Mouse (Mus musculus) adrenal gland (tissue): ENCODE data around the gene Spc24.
"Not testable (repeated sequence)": the region's sequence is repeated elsewhere in the genome, so short reads cannot be mapped to it uniquely, and the experiment has no call there.

Experiments
- intact Hi-C: fragments of 180-260 bp; cut with DNase I; formaldehyde crosslinking; loops from one replicate; pipeline ENCODE4 v1.15.1; 2025
- long read RNA-seq, 2 experiments: library from polyadenylated mRNA; unstranded; transcript quantifications; one replicate each; pipeline ENCODE4 v2.0.0; 2020; ENCODE audit warnings: borderline replicate concordance in 1 of 2; ENCODE audit not compliant: insufficient replicate concordance in 1 of 2

Spc24 gene
- long read RNA-seq, experiment 1, partial matches to known transcripts, result 0 of 5 reads
- long read RNA-seq, experiment 1, other reads (novel, unspliced or antisense), result 1 of 5 reads
- long read RNA-seq, experiment 2, partial matches to known transcripts, result 0 of 4 reads
- long read RNA-seq, experiment 2, other reads (novel, unspliced or antisense), result 0 of 4 reads

- intact Hi-C loops, result no loop called here
Observed at GRCm38 (mm10) chr9:21760155-21761088, at the start of gene Spc24. Spc24 (minus strand) TSS chr9:21760303.

- intact Hi-C loops, result loop anchor here (5.0 kb wide), 1 partner anchor 131 kb away; no protein-coding TSS in a partner anchor
Observed at GRCm38 (mm10) chr9:21808561-21808960, 48.5 kb upstream of the Spc24 start.

- intact Hi-C loops, result loop anchor here (5.0 kb wide), 1 partner anchor 130 kb away; no protein-coding TSS in a partner anchor
Observed at GRCm38 (mm10) chr9:21806976-21807375, 46.9 kb upstream of the Spc24 start.

- intact Hi-C loops, result loop anchor here (5.0 kb wide), 1 partner anchor 129 kb away; no protein-coding TSS in a partner anchor
Observed at GRCm38 (mm10) chr9:21806363-21806762, 46.3 kb upstream of the Spc24 start.

- intact Hi-C loops, result loop anchor here (2.0 kb wide), 2 partner anchors 17 to 51 kb away; no protein-coding TSS in a partner anchor
Observed at GRCm38 (mm10) chr9:21803986-21804644, 44.0 kb upstream of the Spc24 start.

- intact Hi-C loops, result no loop called here
Observed at GRCm38 (mm10) chr9:21801591-21801990, 41.5 kb upstream of the Spc24 start.

- intact Hi-C loops, result no loop called here
Observed at GRCm38 (mm10) chr9:21801121-21801520, 41.0 kb upstream of the Spc24 start.

GRCm38 (mm10) chr9:21799010-21799350 is 38.9 kb upstream of the Spc24 start:
- intact Hi-C loops, result no loop called here

GRCm38 (mm10) chr9:21798345-21799009 is 38.4 kb upstream of the Spc24 start, which contains the start of gene Kank2:
Kank2 (minus strand) TSS chr9:21798744.
- intact Hi-C loops, result no loop called here

GRCm38 (mm10) chr9:21797921-21798344 is 37.8 kb upstream of the Spc24 start:
- intact Hi-C loops, result no loop called here

GRCm38 (mm10) chr9:21796919-21797318 is 36.8 kb upstream of the Spc24 start:
- intact Hi-C loops, result no loop called here

GRCm38 (mm10) chr9:21796259-21796658 is 36.2 kb upstream of the Spc24 start:
- intact Hi-C loops, result no loop called here

- intact Hi-C loops, result no loop called here
Observed at GRCm38 (mm10) chr9:21795579-21795978, 35.5 kb upstream of the Spc24 start.

GRCm38 (mm10) chr9:21794925-21795324 is 34.8 kb upstream of the Spc24 start:
- intact Hi-C loops, result no loop called here

GRCm38 (mm10) chr9:21794344-21794834 is 34.3 kb upstream of the Spc24 start:
- intact Hi-C loops, result no loop called here

GRCm38 (mm10) chr9:21793507-21793906 is 33.4 kb upstream of the Spc24 start:
- intact Hi-C loops, result not testable (repeated sequence)

- intact Hi-C loops, result no loop called here
Observed at GRCm38 (mm10) chr9:21792644-21793043, 32.5 kb upstream of the Spc24 start.

- intact Hi-C loops, result no loop called here
Observed at GRCm38 (mm10) chr9:21791861-21792260, 31.8 kb upstream of the Spc24 start.

- intact Hi-C loops, result loop anchor here (10.0 kb wide), 1 partner anchor 87 kb away; no protein-coding TSS in a partner anchor
Observed at GRCm38 (mm10) chr9:21788234-21788633, 28.1 kb upstream of the Spc24 start.

- intact Hi-C loops, result loop anchor here (2.0 to 10.0 kb wide), 2 partner anchors 17 to 87 kb away; no protein-coding TSS in a partner anchor
Observed at GRCm38 (mm10) chr9:21787654-21788053, 27.6 kb upstream of the Spc24 start.

- intact Hi-C loops, result loop anchor here (2.0 to 10.0 kb wide), 2 partner anchors 18 to 88 kb away; no protein-coding TSS in a partner anchor
Observed at GRCm38 (mm10) chr9:21786906-21787305, 26.8 kb upstream of the Spc24 start.
